Mouse (Mus musculus) splenic B cell, adult 2 months (primary cell): ENCODE results near the gene Odf3.
"Not testable (repeated sequence)": the region's sequence is repeated elsewhere in the genome, so short reads cannot be mapped to it uniquely, and the experiment has no call there.

Experiments
- DNase-seq: peaks from one replicate; pipeline ENCODE4 v3.0.0-alpha.2; 2011; ENCODE audit warnings: low read depth, low spot score
- H3K27me3 ChIP-seq: 2 replicates; pipeline ENCODE4 v1.6.1; 2012; ENCODE audit warnings: mild to moderate bottlenecking, low read length, moderate library complexity, mixed read lengths; ENCODE audit not compliant: control insufficient read depth, poor library complexity, insufficient read depth, severe bottlenecking
- H3K36me3 ChIP-seq: 2 replicates; pipeline ENCODE4 v1.6.1; 2012; ENCODE audit warnings: mild to moderate bottlenecking, low read length, moderate library complexity, mixed read lengths; ENCODE audit not compliant: control insufficient read depth, poor library complexity, insufficient read depth, severe bottlenecking

The Odf3 gene

DNA sequence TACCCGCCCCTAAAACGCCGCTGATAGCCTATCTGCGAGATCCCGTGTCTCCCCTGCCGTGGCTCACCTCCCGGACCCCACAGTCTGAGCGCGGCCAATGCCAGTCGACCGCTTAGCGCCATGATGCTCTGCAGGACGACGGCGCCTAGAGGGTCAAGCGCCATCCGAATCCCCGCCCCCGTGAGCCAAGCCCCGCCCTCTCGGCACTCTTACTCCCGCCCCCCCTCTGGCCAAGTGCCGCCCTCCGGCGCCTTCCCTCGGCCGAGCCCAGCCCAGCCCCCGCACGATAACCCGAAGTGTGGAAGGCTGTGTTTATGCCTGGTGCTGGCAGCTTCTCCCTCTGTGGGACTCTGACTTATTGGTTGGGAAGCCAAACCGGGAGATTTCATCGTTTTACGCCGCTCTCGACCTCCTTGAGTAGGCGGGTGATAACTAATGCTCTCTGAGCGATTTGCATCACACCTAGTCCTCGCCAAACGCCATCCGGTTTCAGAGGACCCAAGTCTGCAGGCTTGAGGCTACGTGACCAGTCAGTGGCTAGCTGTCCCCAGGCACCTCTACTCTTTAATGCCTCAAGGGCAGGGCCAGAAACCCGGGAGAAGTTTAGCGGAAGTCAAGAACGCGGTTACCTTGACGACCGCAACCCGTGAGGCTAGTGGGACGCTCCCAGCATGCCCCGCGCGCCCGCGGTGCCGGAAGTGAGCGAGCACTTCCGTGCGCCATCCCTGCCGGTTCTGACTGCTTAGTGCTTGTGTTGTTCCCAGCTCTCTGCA, 34.3 kb downstream of the Odf3 start, which contains the start of the genes Psmd13 and Sirt3:
Gene Psmd13, plus strand, starts transcription at position 273 of the 773 bp plus-strand sequence.
Gene Sirt3, minus strand, starts transcription at position 614 of the 773 bp plus-strand sequence.
- H3K27me3 ChIP-seq: no peaks in the 10 kb centered on the region
- DNase-seq: peak; percentile 95
- H3K36me3 ChIP-seq: no peaks in the 10 kb centered on the region

GRCm38 (mm10) chr7:140882469-140882803, 34.8 kb downstream of the Odf3 start:
- no peak for DNase-seq
- no peaks in the 10 kb centered on the region for H3K36me3 ChIP-seq
- no peaks in the 10 kb centered on the region for H3K27me3 ChIP-seq

DNA sequence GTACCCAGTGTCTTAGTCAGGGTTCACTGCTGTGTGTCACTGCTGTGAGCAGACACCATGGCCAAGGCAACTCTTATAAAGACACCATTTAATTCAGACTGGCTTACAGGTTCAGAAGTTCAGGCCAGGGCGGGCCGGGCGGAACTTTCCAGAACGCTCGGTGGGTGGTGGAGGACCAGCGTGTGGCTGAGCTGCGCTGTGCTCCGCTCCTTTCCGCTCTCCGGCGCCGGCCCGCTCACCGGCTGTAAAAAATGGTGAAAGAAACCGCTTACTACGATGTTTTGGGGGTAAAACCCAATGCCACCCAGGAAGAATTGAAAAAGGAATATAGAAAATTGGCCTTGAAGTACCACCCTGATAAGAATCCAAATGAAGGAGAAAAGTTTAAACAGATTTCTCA, 43.0 kb downstream of the Odf3 start:
- H3K27me3 ChIP-seq, DNase-seq, H3K36me3 ChIP-seq: not testable (repeated sequence)

GRCm38 (mm10) chr7:140894031-140894430, 46.4 kb downstream of the Odf3 start:
- Histone ChIP-seq H3K27me3 (no peaks in the 10 kb centered on the region), H3K36me3 (peaks cover 8% of the 10 kb centered on the region)
- no peak for DNase-seq

DNA sequence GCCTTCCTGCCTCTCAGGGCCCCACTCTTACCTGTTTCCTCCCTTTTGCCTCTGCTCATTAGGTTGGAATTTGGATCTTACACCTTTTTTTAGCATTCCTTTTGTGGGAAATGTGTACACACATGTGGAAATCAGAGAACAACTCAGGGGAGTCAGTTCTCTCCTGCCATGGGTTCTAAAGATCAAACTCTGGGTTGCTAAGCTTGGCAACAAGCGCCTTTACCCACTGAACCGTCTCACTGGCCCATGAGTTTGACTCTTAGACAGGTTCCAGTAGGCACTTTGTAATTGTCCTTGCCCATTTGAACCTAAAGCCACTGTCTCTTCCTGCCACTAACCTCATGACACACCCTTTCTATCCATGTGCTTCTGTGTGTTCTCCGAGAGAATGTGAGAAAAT, 47.0 kb downstream of the Odf3 start:
- peaks cover 7% of the 10 kb centered on the region for H3K36me3 ChIP-seq
- no peak for DNase-seq
- H3K27me3 ChIP-seq: no peaks in the 10 kb centered on the region

DNA sequence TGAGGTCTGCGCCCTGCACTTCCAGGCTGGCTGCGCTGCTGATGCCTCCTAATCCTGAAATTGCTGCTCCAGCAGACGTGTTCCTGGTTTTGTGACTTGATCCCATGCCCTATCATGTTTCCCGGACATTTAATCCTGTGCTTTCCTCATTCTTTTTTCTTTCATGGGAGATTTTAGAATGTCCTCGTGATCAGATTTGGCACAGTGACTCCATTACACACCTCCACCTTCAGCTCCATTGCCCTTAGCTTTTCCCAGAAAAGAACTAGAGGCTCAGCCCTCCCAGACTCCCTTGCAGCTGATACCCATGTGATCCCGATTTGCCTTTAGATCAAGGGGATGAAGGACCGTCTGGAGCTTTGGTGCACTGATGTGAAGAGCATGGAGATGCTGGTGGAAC, 50.3 kb downstream of the Odf3 start:
- DNase-seq: no peak
- Histone ChIP-seq H3K27me3 (no peaks in the 10 kb centered on the region), H3K36me3 (peaks cover 4% of the 10 kb centered on the region; the same call in 1 of the 2 replicates)

DNA sequence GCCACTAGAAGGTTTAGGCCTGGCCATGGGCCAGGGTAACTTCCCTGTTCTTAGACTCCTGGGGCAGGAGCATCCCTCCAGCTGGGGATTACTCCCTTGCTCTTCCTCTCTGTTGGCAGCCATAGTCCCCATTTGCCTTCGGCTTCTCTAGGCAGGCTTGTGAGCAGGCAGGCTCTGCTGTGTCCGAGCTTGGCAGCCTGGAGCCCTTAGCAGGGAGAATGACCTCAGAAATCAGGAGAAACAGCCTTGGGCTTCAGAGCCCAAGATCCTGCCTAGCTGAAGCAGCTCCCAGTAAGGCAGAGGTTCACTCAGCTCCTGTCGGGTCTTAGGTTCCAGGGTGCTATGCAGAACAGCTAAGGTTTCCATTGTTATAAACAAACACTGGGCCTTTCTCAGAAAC, 51.5 kb downstream of the Odf3 start:
- Histone ChIP-seq H3K27me3 (no peaks in the 10 kb centered on the region), H3K36me3 (peaks cover 4% of the 10 kb centered on the region; the same call in 1 of the 2 replicates)
- DNase-seq: no peak

GRCm38 (mm10) chr7:140900220-140900619, 52.6 kb downstream of the Odf3 start, which contains the start of gene Cox8b:
Gene Cox8b (minus strand): TSS chr7:140900446.
- peaks cover 4% of the 10 kb centered on the region; the same call in 1 of the 2 replicates for H3K36me3 ChIP-seq
- no peaks in the 10 kb centered on the region for H3K27me3 ChIP-seq
- DNase-seq: no peak
